Mouse (Mus musculus) cerebellum, adult (tissue): ENCODE data around the gene Slu7.

ENCODE experiments used
- ATAC-seq: cut with Nextera tagmentation; 2 replicates; pipeline ENCODE4 v1.9.2; 2017; ENCODE audit warnings: mild to moderate bottlenecking, moderate library complexity, mixed read lengths; ENCODE audit not compliant: insufficient number of reproducible peaks, low FRiP score, low TSS enrichment

Slu7 gene

DNA sequence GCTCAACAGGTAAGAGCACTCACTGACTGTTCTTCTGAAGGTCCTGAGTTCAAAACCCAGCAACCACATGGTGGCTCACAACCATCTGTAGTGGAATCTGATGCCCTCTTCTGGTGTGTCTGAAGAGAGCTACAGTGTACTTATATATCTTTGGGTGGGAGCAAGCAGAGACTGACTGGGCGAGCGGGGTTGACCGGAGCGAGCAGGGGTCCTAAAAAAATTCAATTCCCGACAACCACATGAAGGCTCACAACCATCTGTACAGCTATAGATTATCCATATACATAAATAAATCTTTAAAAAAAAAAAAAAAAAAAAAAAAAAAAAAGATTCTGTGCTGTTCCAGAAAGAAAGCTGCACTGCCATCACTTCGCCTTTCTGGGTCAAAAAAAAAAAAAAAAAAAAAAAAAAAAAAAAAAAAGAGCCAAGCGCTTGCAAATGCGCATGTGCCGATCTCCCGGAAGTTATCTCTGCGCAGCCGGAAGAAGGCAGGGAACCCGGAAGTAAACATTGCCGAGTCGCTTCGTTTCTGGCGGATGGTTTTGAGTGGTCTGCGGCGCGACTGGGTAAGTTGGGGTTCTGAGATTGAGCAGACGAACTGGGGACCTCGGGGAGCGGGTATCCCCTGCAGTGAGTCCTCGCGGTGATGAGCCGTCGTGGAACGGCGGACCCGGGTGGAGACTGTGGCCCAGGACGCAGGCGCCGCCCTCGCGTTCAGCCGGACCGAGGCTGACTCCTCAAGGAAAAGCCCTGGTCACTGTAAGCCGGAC is at the start of gene Slu7:
Gene Slu7 (plus strand): TSS at position 491 of the 770 bp plus-strand sequence.
- ATAC-seq = peak; percentile 90

DNA sequence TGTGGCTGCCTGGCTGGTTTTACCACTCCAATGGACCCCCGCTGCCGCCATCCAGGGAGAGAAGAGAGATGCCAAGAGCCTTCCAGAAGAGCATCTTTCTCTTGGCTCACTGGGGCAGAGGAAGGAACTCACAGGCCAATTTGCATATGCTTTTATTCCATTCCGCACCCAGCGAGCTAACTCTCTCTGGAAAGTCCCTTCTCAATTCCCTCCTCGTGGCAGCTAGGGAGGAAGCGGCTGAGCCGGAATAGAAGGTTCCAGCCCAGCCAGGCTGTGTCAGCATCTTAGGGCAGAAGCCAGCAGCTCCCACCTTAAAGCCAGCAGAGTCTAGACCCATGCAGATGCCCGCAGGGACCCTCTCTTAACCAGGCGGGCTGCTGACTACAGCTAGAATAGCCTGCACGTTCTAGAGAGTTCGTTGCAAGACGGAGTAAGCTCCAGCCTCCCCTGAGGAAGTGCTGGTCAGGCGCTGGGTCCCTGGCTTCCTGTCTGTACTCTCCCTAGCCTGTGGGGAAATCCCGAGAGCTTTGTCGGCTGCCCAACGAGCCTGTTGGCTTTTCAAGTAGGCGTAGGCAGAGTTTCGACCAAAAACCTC is 48.4 kb upstream of the Slu7 start:
- peak; percentile 72 for ATAC-seq

DNA sequence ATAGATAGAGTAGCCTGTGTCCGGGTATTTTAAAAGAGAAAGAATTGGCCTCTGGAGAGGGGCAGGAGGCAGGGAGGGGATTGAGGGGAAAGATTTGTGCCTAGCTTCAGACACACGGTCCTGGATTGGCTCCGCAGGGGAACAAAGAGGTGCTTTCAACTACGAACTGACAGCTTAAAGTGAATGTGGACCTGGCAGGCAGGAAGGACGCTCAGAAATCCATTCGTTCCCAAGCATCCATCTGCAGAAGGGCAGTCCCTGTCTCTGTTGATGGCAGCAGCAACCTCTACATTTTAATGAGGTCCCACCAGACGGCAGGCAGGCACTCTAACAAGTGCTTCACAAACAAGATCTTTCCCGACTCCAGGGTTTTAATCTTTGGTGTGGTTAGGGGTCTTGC is 47.8 kb upstream of the Slu7 start:
- no peak for ATAC-seq

DNA sequence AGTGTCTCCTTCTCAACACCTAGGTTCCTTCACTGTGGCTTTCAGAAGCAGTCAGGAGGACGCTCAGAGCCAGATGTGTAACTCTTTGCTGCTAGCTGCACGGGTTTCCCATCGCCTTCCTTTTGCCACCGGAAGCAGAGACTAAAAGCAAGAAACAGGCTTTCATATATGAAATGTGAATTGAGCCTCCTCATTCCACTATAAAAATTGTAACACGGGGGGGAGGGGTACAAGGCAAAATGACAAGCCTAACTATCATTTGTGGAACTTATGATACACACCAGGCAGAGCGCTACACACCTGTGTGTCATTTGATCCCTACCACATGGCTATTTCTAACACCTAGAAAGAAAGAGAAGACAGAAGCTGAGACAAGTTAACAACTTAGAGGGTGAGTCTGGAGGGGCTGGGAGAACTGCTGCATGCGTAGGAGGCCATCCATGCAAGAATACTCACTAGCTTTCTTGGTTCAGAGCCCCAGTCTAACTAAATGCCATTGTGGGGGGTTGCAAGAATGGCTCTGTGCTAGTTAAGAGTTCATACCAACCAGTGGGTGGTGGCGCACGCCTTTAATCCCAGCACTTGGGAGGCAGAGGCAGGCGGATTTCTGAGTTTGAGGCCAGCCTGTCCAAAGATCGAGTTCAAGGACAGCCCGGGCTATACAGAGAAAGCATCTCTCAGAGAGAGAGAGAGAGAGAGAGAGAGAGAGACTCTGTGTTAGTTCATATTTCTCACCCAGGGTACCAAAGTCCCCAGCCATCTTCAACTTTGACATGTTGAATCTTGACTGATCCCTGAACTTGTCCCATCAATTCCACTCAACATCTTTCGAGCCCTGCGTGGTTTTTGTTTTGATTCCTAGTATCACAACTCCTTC is 46.3 kb upstream of the Slu7 start:
- no peak for ATAC-seq

DNA sequence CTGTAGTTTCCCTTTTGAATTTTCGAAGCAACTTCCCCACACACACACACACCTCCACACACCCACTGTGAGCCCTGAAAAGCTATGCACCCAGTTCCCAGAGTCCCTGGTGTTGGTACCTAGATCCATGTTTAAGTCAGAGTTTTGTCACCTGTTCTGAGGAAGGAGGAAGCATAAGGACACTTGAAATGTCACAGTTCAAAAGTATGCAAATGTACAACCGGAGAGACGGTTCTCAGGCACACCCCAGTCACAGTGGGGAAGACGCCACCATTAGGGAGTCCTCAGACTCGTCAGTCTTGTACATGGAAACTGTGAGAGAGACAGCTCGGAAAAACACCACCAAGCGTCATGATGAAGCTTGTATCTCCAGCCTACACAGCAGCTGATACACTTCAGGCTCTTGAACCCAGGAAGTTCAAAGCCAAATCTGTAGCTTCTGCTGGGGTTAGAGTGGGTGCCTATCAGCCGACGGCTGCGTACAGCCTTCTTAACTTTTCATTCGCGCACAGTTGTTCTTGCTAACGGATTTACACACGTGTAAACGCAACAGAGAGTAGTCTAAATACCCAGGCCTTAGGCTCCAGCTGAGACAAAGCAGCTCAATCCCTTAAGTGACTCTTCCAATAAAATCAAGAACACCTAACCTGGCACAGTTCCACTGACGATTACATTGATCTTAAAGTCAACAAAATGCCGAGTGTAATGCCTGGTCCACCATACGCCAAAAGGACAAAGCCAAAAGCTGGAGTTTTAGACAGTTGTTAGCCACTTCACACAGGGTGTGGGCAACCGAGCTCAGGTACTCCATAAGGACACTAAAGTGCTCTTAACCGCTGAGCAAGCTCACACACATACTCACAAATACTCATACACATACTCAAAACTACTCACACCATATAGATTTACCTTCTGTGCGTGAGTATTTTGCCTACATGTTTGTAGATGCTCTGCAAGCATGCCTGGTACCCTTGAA is 45.1 kb upstream of the Slu7 start:
- no peak for ATAC-seq

DNA sequence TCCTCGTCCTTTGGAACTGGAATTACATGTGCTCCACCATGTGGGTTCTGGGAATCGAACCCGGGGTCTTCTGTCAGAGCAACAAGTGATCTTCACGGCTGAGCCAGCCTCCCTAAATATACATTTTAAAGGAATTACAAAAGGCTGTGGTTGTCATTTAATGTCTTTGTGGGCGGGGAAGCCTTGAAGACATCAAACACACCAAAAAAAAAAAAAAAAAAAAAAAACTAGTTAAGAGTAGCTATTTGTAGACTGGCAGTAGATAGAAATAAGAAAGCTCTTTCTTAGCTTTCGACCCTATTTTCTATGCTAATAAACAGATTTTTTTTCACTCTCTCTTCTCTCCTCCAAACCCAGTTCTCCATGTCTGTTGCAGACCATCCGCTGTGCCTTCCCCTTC is 44.4 kb upstream of the Slu7 start:
- ATAC-seq = no peak

DNA sequence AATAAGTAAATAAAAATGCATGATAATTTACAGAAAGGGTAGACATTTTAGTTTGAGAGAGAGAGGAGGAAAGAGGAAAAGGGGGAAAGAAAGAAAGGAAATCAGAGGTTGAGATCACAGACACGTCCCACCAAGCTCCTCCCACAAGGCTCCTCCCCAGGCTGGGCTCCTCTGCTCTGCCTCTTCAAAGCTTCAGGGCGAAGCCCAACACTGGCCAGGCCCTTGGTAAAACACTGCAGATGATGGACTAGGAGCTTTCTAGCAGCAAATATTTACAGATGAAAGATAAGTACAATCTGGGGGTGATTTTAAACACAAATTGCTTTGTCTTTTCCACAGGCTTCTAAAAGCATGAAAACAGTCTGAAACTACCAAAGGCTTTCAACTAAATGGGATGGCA is 40.8 kb upstream of the Slu7 start:
- no peak for ATAC-seq

DNA sequence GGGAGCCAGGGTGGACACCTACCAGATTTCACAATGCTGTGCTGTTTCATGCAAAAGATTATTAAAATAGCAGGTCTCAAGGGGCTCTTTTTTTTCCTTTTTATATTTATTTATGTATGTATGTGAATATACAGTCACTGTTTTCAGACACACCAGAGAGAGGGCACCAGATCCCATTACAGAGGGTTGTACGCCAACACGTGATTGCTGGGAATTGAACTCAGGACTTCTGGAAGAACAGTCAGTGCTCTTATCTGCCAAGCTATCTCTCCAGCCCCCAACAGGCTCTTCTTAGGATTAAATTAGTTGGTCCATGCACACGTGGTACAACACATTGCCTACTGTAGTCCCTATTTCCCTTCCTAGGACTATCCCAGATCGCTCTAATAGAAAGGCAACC is 40.2 kb upstream of the Slu7 start:
- ATAC-seq = no peak

DNA sequence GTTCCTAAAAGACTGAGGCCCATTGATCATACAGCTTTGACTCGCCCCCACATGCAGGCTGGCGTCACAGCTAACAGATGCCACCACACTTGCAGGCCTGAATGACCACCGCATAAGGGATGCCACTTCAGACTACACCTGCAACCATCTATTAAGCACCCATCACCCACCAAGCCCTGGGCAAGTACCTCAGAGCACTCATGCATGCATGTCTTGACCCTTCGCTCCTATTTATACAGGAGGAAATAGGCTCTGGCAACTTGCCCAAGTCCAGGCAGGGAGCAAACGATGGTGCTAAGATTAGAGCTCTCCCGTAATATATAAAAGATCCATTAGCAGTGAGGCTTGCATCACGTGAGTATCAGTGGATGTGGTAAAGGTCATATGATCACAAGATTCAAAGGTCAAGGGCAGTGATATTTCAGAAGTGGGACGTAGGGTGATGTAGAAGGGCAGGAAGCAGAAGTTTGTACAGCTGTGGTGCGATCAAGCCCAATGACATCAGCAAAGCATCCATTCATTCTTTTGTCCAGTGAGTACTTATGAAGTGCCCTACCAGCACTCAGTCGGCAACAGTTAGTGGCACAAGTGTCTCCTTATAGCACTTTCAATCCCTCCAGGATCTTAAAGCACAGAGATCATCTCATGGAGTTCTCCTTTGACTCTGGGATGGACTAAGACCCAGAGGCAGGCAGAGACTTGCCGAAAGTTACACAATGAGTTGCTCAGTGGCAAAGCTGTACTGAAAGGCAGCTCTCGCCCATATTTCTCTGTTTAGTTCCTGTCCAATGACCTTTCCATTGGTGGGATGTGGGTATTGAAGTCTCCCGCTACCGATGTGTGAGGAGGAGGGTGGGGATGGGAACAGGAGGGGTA is 38.2 kb upstream of the Slu7 start:
- no peak for ATAC-seq

DNA sequence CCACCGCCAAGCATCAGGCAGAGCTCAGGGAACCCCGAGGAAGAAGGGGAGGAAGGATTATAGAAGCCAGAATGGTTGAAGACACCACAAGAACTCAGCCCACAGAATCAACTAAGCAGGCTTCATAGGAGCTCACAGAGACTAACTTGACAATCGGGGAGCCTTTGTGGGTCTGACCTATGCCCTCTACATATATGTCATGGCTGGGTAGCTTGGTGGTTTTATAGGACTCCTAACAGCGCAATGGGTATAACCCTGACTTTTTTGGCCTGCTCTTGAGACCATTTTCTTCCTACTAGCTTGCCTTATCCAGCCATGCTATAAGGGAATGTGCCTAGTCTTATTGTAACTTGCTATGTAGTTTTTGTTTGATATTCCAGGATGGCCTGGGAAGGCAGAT is 37.3 kb upstream of the Slu7 start:
- no peak for ATAC-seq

DNA sequence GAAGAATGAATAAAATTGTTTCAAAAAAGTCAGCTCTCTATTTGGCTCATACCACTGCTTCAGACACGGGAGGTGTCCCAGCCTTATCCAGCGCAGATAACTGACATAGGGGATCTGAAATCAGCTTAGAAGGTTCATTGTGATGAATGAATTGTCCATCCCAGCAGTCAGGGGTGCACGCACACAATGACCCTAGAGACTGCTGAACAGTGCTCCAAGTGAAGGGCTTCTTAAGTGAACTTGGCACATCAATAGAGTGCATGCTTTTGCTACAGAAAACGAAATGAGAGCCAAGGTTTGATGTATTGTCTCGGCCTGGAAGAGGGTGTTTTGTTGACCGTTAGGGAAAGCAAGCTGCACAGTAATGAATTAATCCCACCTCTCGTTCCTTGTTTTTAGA is 36.9 kb upstream of the Slu7 start:
- no peak for ATAC-seq

DNA sequence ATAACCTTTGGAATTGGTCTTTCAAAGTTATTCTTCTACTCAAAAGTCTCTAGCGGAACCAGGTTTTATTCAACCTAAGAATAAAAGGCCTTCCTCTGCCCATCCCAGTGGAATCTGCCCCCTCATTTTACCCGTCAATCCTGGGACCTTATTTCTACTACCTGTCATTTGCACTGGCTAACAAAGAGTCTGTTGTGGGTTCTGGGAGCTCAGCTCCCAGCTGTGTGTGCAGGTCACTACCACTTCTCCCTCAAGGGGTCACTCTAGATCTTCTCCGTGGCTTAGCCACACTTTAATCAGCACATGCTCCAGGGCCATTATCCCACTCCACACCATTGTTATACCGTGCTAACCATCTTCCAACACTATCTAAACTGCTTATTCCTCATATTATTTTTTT is 34.2 kb upstream of the Slu7 start:
- no peak for ATAC-seq

DNA sequence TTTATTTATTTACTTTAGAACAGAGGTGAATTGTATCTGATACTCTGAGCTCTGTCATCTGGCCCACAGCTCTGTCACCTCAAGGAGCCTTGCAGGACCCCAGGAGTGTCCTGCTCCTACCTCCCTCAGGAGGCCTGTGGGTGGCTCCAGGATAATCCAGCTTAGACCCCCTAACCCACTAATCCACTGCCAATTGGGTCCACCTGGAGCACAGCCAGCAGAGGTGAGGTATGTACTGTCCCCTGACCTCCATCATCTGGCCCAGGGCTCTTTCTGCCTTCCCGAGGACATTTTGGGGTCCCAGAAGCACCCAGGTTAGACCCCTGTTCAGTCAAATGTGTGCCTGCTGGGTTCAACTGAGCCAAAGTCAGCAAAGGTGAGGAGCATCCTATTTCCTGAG is 33.4 kb upstream of the Slu7 start:
- no peak for ATAC-seq

DNA sequence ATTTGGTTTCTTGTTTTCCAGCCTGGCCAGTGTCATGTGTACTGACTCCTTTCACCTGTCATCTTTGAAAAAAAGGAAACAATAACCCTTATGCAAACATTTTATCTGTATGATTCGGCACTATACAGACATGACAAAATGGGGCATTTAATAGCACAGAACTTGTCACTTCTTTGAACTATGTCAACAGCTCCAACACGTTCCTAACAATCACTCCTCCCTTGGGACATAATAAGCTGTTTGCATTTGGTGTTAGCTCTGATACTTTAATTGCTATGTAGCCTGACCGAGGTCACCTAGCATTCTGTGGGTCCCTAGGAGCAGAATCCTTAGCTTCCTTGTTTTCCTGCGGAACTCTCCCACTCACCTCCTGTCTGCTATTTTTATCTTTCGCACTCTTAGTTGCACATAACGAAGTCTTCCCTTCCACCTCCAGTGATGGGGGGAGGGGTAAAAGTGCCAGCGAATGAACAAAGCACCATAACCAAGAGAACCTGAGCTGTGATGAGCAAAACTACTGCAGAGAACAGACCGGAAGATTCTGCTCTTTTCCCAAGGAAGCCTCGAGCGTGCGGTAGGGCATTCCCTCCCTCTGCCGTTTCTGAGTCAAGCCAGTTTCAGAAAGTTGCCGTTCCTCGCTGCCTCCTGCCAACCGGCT is 29.3 kb upstream of the Slu7 start:
- no peak for ATAC-seq

DNA sequence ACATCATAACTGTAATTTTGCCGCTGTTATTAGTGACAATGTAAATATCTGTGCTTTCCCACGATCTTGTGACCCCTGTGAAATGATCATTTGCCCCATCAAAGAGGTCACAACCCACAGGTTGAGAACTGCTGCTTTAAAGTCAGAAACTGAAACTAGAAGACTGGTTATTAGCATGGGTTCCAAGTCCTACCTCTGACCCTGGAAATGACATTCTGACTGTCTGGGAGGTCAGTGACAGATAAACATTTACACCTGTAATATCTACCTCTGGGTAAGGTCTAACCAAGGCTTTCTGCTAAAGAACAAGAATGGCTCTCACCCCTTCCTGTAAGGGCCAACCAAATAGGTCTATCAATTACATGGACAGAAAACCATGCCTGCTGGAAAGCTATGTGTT is 24.7 kb upstream of the Slu7 start:
- no peak for ATAC-seq

DNA sequence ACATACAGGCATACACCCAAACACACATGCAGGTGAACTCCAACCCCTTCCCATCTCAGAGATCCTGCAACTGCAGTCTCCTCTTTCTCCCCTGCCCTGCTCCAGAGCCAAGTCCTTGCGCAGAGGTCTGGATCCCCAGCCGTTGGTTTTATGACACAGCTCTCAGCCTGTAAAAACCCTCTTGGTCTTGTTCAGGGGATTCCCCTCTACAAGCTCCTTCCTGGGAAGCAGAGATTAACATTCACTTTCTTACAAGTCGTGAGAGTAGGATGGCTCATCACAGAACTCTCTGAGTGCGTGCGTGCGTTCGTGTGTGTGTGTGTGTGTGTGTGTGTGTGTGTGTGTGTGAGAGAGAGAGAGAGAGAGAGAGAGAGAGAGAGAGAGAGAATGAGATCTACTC is 23.3 kb upstream of the Slu7 start:
- ATAC-seq = no peak

DNA sequence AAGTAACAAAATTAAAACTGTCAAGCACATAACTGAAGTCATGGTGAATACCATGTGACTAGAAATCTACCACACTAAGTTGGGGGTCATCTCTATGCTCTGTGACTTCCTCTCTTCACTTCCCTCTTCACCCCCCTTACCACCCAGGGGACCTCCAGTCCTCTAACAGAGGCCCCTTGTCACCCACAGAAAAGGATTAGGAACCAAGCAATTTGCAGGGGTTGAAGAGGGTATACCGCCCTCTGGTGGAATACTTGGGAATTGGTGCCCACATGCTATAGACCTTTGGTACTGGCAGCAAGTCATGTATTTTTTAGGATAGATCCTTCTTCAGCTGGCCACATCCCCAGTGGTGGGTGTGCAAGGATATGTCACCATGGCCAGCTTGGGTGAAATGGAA is 22.1 kb upstream of the Slu7 start:
- no peak for ATAC-seq

DNA sequence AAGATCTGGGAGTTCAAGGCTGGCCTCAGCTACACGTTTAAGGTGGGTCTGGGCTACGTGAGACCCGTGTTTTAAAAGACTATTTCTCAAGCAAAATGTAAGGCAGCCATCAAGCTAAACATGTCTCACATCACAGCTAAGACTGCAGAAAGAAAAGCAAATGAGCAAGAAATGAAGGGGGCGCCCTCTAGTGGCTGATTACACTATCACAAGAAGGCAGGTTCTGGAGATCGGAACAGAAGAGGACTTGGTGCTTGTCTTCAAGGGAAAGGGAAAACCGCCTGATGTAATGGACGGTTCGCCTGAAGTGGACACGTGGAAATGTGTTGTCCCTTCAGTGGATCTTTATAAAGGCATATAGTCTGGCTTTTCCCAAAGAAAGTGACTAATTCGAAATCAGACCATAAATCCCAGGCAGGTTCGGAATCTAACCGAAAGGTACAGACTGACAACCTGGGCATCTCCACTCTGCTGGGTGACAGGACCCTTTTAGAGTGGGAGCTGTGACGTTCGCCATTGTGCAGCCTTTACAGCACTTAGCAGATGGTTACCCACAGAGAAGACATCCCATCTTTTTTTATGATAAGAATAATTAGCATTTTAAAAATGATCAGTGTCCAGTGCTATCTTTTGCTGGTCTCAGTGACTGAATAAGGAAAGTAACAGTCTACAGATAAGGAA is 20.6 kb upstream of the Slu7 start:
- ATAC-seq = peak; percentile 77
